Mouse (Mus musculus) E14TG2a.4 (cell line): ENCODE data around the gene Gpr146.

Experiments used
- H3K27me3 ChIP-seq: 2 replicates; pipeline ENCODE4 v1.6.1; 2014; ENCODE audit warnings: low read length, control low read depth; ENCODE audit not compliant: insufficient read depth
- H3K36me3 ChIP-seq: 2 replicates; pipeline ENCODE4 v1.6.1; 2014; ENCODE audit warnings: low read length, control low read depth; ENCODE audit not compliant: insufficient read depth
- H3K4me1 ChIP-seq: replicated peaks from 2 replicates; pipeline ENCODE4 v1.6.1; 2014; ENCODE audit warnings: low read depth, low read length, control low read depth
- H3K4me3 ChIP-seq: replicated peaks from 2 replicates; pipeline ENCODE4 v1.5.1; 2014; ENCODE audit warnings: mild to moderate bottlenecking, low read length
- H3K9me3 ChIP-seq: 2 replicates; pipeline ENCODE4 v1.6.1; 2014; ENCODE audit warnings: low read length, control low read depth
- CTCF ChIP-seq: conservative IDR thresholded peaks from 2 replicates; pipeline ENCODE4 v1.5.1; 2014; ENCODE audit warnings: low read length
- NANOG ChIP-seq: IDR thresholded peaks from 2 replicates; pipeline ENCODE4 v1.6.1; 2014; ENCODE audit warnings: borderline replicate concordance, low read length, mixed read lengths
- POU5F1 ChIP-seq: IDR thresholded peaks from 2 replicates; pipeline ENCODE4 v1.6.1; 2014; ENCODE audit warnings: low read length, borderline replicate concordance

Gpr146 gene

GRCm38 (mm10) chr5:139338891-139339290, 38.6 kb upstream of the Gpr146 start:
- TF ChIP-seq NANOG (no peak), POU5F1 (no peak), CTCF (no peak)
- Histone ChIP-seq H3K36me3 (peaks cover 62% of the 10 kb centered on the region), H3K9me3 (no peaks in the 10 kb centered on the region), H3K4me1 (peaks cover 69% of the 10 kb centered on the region), H3K27me3 (no peaks in the 10 kb centered on the region), H3K4me3 (no peak overlapping the region)

GRCm38 (mm10) chr5:139344021-139344686, 33.3 kb upstream of the Gpr146 start:
- TF ChIP-seq POU5F1: no peak
- peak; percentile 71 for TF ChIP-seq CTCF
- no peak for TF ChIP-seq NANOG
- Histone ChIP-seq H3K27me3 (peaks cover 14% of the 10 kb centered on the region), H3K4me1 (peaks cover 62% of the 10 kb centered on the region), H3K36me3 (peaks cover 34% of the 10 kb centered on the region), H3K4me3 (peak overlapping the region; percentile 98), H3K9me3 (no peaks in the 10 kb centered on the region)

- peaks cover 27% of the 10 kb centered on the region for H3K36me3 ChIP-seq
- no peak for TF ChIP-seq CTCF
- no peak for TF ChIP-seq POU5F1
These were observed 32.7 kb upstream of the Gpr146 start for GRCm38 (mm10) chr5:139344687-139345363.

GRCm38 (mm10) chr5:139345364-139345714, 32.2 kb upstream of the Gpr146 start:
- TF ChIP-seq POU5F1: no peak
- no peak for TF ChIP-seq NANOG
- TF ChIP-seq CTCF: no peak
- H3K9me3 ChIP-seq: no peaks in the 10 kb centered on the region
- peaks cover 14% of the 10 kb centered on the region for H3K27me3 ChIP-seq
- H3K4me1 ChIP-seq: peaks cover 56% of the 10 kb centered on the region
- H3K4me3 ChIP-seq: peak overlapping the region; percentile 98
- H3K36me3 ChIP-seq: peaks cover 22% of the 10 kb centered on the region

More at GRCm38 (mm10) chr5:139344687-139345363, 32.7 kb upstream of the Gpr146 start:
- Histone ChIP-seq H3K9me3 (no peaks in the 10 kb centered on the region), H3K4me1 (peaks cover 61% of the 10 kb centered on the region), H3K4me3 (peak overlapping the region; percentile 98), H3K27me3 (peaks cover 14% of the 10 kb centered on the region)

- no peak overlapping the region for H3K4me3 ChIP-seq
- H3K36me3 ChIP-seq: peaks cover 9% of the 10 kb centered on the region
- peaks cover 52% of the 10 kb centered on the region for H3K4me1 ChIP-seq
- no peaks in the 10 kb centered on the region for H3K9me3 ChIP-seq
- TF ChIP-seq POU5F1 (no peak), CTCF (no peak), NANOG (no peak)
- H3K27me3 ChIP-seq: peaks cover 17% of the 10 kb centered on the region
These were observed 30.3 kb upstream of the Gpr146 start for GRCm38 (mm10) chr5:139347225-139347624.

GRCm38 (mm10) chr5:139349713-139350112, 27.8 kb upstream of the Gpr146 start:
- Histone ChIP-seq H3K4me3 (no peak overlapping the region), H3K4me1 (peaks cover 51% of the 10 kb centered on the region), H3K27me3 (peaks cover 17% of the 10 kb centered on the region), H3K9me3 (no peaks in the 10 kb centered on the region), H3K36me3 (no peaks in the 10 kb centered on the region)
- TF ChIP-seq POU5F1 (no peak), CTCF (no peak), NANOG (no peak)

GRCm38 (mm10) chr5:139351134-139351533, 26.4 kb upstream of the Gpr146 start, which contains the start of gene Cox19:
Cox19 (minus strand) TSS chr5:139351418.
- Histone ChIP-seq H3K4me3 (no peak within 1 kb of the TSS), H3K36me3 (no peaks in the 10 kb centered on the region), H3K9me3 (no peaks in the 10 kb centered on the region), H3K4me1 (peaks cover 54% of the 10 kb centered on the region), H3K27me3 (peaks cover 16% of the 10 kb centered on the region)
- TF ChIP-seq NANOG (no peak), CTCF (no peak), POU5F1 (no peak)

GRCm38 (mm10) chr5:139351628-139352027, 25.9 kb upstream of the Gpr146 start:
- H3K36me3 ChIP-seq: no peaks in the 10 kb centered on the region
- no peak overlapping the region for H3K4me3 ChIP-seq
- H3K9me3 ChIP-seq: no peaks in the 10 kb centered on the region
- peaks cover 11% of the 10 kb centered on the region for H3K27me3 ChIP-seq
- H3K4me1 ChIP-seq: peaks cover 59% of the 10 kb centered on the region
- TF ChIP-seq NANOG (no peak), POU5F1 (no peak), CTCF (no peak)

- H3K4me1 ChIP-seq: peaks cover 66% of the 10 kb centered on the region
- no peak within 1 kb of the TSS for H3K4me3 ChIP-seq
- peaks cover 6% of the 10 kb centered on the region; the same call in 1 of the 2 replicates for H3K27me3 ChIP-seq
- TF ChIP-seq CTCF (no peak), NANOG (no peak), POU5F1 (no peak)
- H3K36me3 ChIP-seq: no peaks in the 10 kb centered on the region
- H3K9me3 ChIP-seq: no peaks in the 10 kb centered on the region
These were observed 25.2 kb upstream of the Gpr146 start, which contains the start of gene Cyp2w1 for GRCm38 (mm10) chr5:139352317-139352716. Cyp2w1 (plus strand) TSS chr5:139352617.
